Mouse (Mus musculus) heart, embryonic 15.5 days (tissue): ENCODE data around the gene Stk32c. TPM values are rescaled to one million over a fixed set of nuclear protein-coding genes. Genes with fewer than 3 reads are reported as not detected.

ENCODE experiments used
- ATAC-seq: fragments of 200-750 bp; cut with Nextera tagmentation; replicated peaks from 2 replicates; pipeline ENCODE4 v1.8.0; 2017; ENCODE audit warnings: low read depth, moderate TSS enrichment; ENCODE audit not compliant: insufficient number of reproducible peaks, insufficient read depth, low FRiP score
- H3K27ac ChIP-seq: fragments of 300-500 bp; sonication (generic); 2 replicates; pipeline ENCODE4 v1.5.1; 2015; ENCODE audit warnings: mild to moderate bottlenecking, inconsistent platforms
- H3K27me3 ChIP-seq: fragments of 300-500 bp; sonication (generic); 2 replicates; pipeline ENCODE4 v1.6.1; 2015; ENCODE audit warnings: inconsistent platforms
- H3K36me3 ChIP-seq: fragments of 300-500 bp; sonication (generic); 2 replicates; pipeline ENCODE4 v1.6.1; 2015; ENCODE audit warnings: mild to moderate bottlenecking, inconsistent platforms
- H3K4me1 ChIP-seq: fragments of 300-500 bp; sonication (generic); replicated peaks from 2 replicates; pipeline ENCODE4 v1.6.1; 2015; ENCODE audit warnings: inconsistent platforms
- H3K4me2 ChIP-seq: fragments of 300-500 bp; sonication (generic); 2 replicates; pipeline ENCODE4 v1.6.1; 2015; ENCODE audit warnings: inconsistent platforms, mild to moderate bottlenecking, moderate library complexity
- H3K4me3 ChIP-seq: fragments of 300-500 bp; sonication (generic); 2 replicates; pipeline ENCODE4 v1.5.1; 2015; ENCODE audit warnings: mild to moderate bottlenecking, inconsistent platforms
- H3K9ac ChIP-seq: fragments of 300-500 bp; sonication (generic); 2 replicates; pipeline ENCODE4 v1.6.1; 2015; ENCODE audit warnings: mild to moderate bottlenecking, inconsistent platforms
- H3K9me3 ChIP-seq: fragments of 300-500 bp; sonication (generic); replicated peaks from 2 replicates; pipeline ENCODE4 v1.6.1; 2016; ENCODE audit warnings: inconsistent platforms
- WGBS: fragments of 180-500 bp; shearing (Covaris S2); methylation state at CpG from one replicate; pipeline ENCODE4 v1.1.7; 2015; ENCODE audit warnings: mixed read lengths; 5-methylcytosine and 5-hydroxymethylcytosine counted together
- polyA plus RNA-seq: library from polyadenylated mRNA; unstranded; fragments of >200 nt; fragmentation: Nextera tagmentation; extraction: Ambion mirVana; gene quantifications from 2 replicates; pipeline ENCODE4 v1.2.1, GENCODE M21; 2015

The Stk32c gene
- polyA plus RNA-seq, 1 experiment from 2014 or later, result 0.10 TPM

- Histone ChIP-seq H3K36me3 (no peaks in the 10 kb centered on the region), H3K27me3 (peaks cover 21% of the 10 kb centered on the region), H3K4me3 (no peak overlapping the region), H3K9me3 (no peaks in the 10 kb centered on the region), H3K9ac (no peak overlapping the region), H3K27ac (no peak overlapping the region), H3K4me2 (no peak overlapping the region), H3K4me1 (no peaks in the 10 kb centered on the region)
- no peak for ATAC-seq
- WGBS, result 85% methylated on average over 5 of the region's 5 CpGs
These were observed 120.4 kb downstream of the Stk32c start for GRCm38 (mm10) chr7:139092676-139093075.

GRCm38 (mm10) chr7:139091681-139092080 lies 121.4 kb downstream of the Stk32c start:
- H3K36me3 ChIP-seq, result no peaks in the 10 kb centered on the region
- 80% methylated on average over 9 of the region's 9 CpGs for WGBS
- H3K4me2 ChIP-seq, result no peak overlapping the region
- peaks cover 1% of the 10 kb centered on the region; the same call in 1 of the 2 replicates for H3K4me1 ChIP-seq
- no peak overlapping the region for H3K9ac ChIP-seq
- no peaks in the 10 kb centered on the region for H3K9me3 ChIP-seq
- peaks cover 31% of the 10 kb centered on the region for H3K27me3 ChIP-seq
- no peak overlapping the region for H3K27ac ChIP-seq
- no peak for ATAC-seq
- H3K4me3 ChIP-seq, result no peak overlapping the region

- H3K9ac ChIP-seq, result no peak overlapping the region
- H3K27me3 ChIP-seq, result peaks cover 45% of the 10 kb centered on the region
- H3K36me3 ChIP-seq, result no peaks in the 10 kb centered on the region
- no peak overlapping the region for H3K4me2 ChIP-seq
- H3K9me3 ChIP-seq, result no peaks in the 10 kb centered on the region
- 69% methylated on average over 12 of the region's 12 CpGs for WGBS
- no peak overlapping the region for H3K27ac ChIP-seq
- peaks cover 10% of the 10 kb centered on the region for H3K4me1 ChIP-seq
- H3K4me3 ChIP-seq, result no peak overlapping the region
- no peak for ATAC-seq
These were observed 122.9 kb downstream of the Stk32c start for GRCm38 (mm10) chr7:139089892-139090874.

GRCm38 (mm10) chr7:139087801-139088200 lies 125.3 kb downstream of the Stk32c start:
- no peaks in the 10 kb centered on the region for H3K36me3 ChIP-seq
- H3K4me3 ChIP-seq, result no peak overlapping the region
- H3K27ac ChIP-seq, result no peak overlapping the region
- peaks cover 10% of the 10 kb centered on the region for H3K4me1 ChIP-seq
- ATAC-seq, result no peak
- WGBS, result 55% methylated on average over 2 of the region's 2 CpGs
- H3K27me3 ChIP-seq, result peaks cover 67% of the 10 kb centered on the region
- no peaks in the 10 kb centered on the region for H3K9me3 ChIP-seq
- no peak overlapping the region for H3K9ac ChIP-seq
- no peak overlapping the region for H3K4me2 ChIP-seq

- WGBS, result 4% methylated on average over 61 of the region's 61 CpGs
- Histone ChIP-seq H3K27me3 (peaks cover 75% of the 10 kb centered on the region), H3K4me1 (peaks cover 10% of the 10 kb centered on the region), H3K9ac (peak overlapping the region; percentile 41), H3K36me3 (no peaks in the 10 kb centered on the region), H3K9me3 (no peaks in the 10 kb centered on the region), H3K4me3 (peak overlapping the region; percentile 54), H3K27ac (no peak overlapping the region), H3K4me2 (peak overlapping the region; percentile 90)
- 0 out of 2 replicates have a peak, but pooled peaks have one; percentile 8 for ATAC-seq
These were observed 126.6 kb downstream of the Stk32c start for GRCm38 (mm10) chr7:139086195-139087158.

GRCm38 (mm10) chr7:139085629-139086194 lies 127.4 kb downstream of the Stk32c start, which contains the start of gene Dpysl4:
Gene Dpysl4, plus strand, starts transcription at chr7:139086001.
- Histone ChIP-seq H3K4me2 (peak within 1 kb of the TSS; percentile 90), H3K4me3 (peak within 1 kb of the TSS; percentile 54), H3K36me3 (no peaks in the 10 kb centered on the region), H3K27me3 (peaks cover 75% of the 10 kb centered on the region), H3K4me1 (peaks cover 10% of the 10 kb centered on the region), H3K9me3 (no peaks in the 10 kb centered on the region), H3K27ac (no peak within 1 kb of the TSS), H3K9ac (peak within 1 kb of the TSS; percentile 41)
- WGBS, result 7% methylated on average over 32 of the region's 32 CpGs
- peak; percentile 41; the same call in 1 of the 2 replicates for ATAC-seq

- Histone ChIP-seq H3K4me3 (no peak overlapping the region), H3K9ac (no peak overlapping the region), H3K27ac (no peak overlapping the region), H3K4me2 (no peak overlapping the region), H3K27me3 (peaks cover 71% of the 10 kb centered on the region), H3K4me1 (peaks cover 10% of the 10 kb centered on the region), H3K36me3 (no peaks in the 10 kb centered on the region), H3K9me3 (no peaks in the 10 kb centered on the region)
- ATAC-seq, result no peak
- 58% methylated on average over 1 of the region's 1 CpGs for WGBS
These were observed 128.8 kb downstream of the Stk32c start for GRCm38 (mm10) chr7:139084316-139084715.

- ATAC-seq, result no peak
- H3K27ac ChIP-seq, result no peak overlapping the region
- 76% methylated on average over 8 of the region's 8 CpGs for WGBS
These were observed 130.8 kb downstream of the Stk32c start for GRCm38 (mm10) chr7:139082281-139082680.

GRCm38 (mm10) chr7:139081158-139081557 lies 131.9 kb downstream of the Stk32c start:
- Histone ChIP-seq H3K9me3 (no peaks in the 10 kb centered on the region), H3K4me1 (peaks cover 4% of the 10 kb centered on the region), H3K4me3 (no peak overlapping the region), H3K36me3 (no peaks in the 10 kb centered on the region), H3K27me3 (peaks cover 53% of the 10 kb centered on the region), H3K9ac (no peak overlapping the region), H3K4me2 (no peak overlapping the region), H3K27ac (no peak overlapping the region)
- WGBS, result 57% methylated on average over 5 of the region's 5 CpGs
- no peak for ATAC-seq

More at GRCm38 (mm10) chr7:139082281-139082680, 130.8 kb downstream of the Stk32c start:
- H3K4me2 ChIP-seq, result no peak overlapping the region
- H3K36me3 ChIP-seq, result no peaks in the 10 kb centered on the region
- H3K9ac ChIP-seq, result no peak overlapping the region
- H3K4me3 ChIP-seq, result no peak overlapping the region
- no peaks in the 10 kb centered on the region for H3K9me3 ChIP-seq
- peaks cover 58% of the 10 kb centered on the region for H3K27me3 ChIP-seq
- peaks cover 10% of the 10 kb centered on the region for H3K4me1 ChIP-seq

GRCm38 (mm10) chr7:139080714-139081113 lies 132.4 kb downstream of the Stk32c start:
- no peak for ATAC-seq
- H3K9me3 ChIP-seq, result no peaks in the 10 kb centered on the region
- no peak overlapping the region for H3K9ac ChIP-seq
- H3K27ac ChIP-seq, result no peak overlapping the region
- H3K4me3 ChIP-seq, result no peak overlapping the region
- H3K27me3 ChIP-seq, result peaks cover 51% of the 10 kb centered on the region
- 68% methylated on average over 4 of the region's 4 CpGs for WGBS
- no peaks in the 10 kb centered on the region for H3K36me3 ChIP-seq
- no peak overlapping the region for H3K4me2 ChIP-seq
- no peaks in the 10 kb centered on the region; the same call in 1 of the 2 replicates for H3K4me1 ChIP-seq
